Mouse (Mus musculus) left cerebral cortex, postnatal 4 days (tissue): ENCODE results near the gene Ifna11. TPM values are rescaled to one million over a fixed set of nuclear protein-coding genes. Genes with fewer than 3 reads are reported as not detected.
A peak's percentile ranks its signal among the peaks of the same experiment; 100 is the strongest.
"Not testable (repeated sequence)": the region's sequence is repeated elsewhere in the genome, so short reads cannot be mapped to it uniquely, and the experiment has no call there.

Experiments
- DNase-seq: peaks from one replicate; pipeline ENCODE4 v3.0.0-alpha.2; 2022
- intact Hi-C: fragments of 180-260 bp; cut with DNase I; formaldehyde crosslinking; loops from one replicate; pipeline ENCODE4 v1.15.1; 2025
- total RNA-seq, 2 experiments: library from RNA; stranded (reverse); gene quantifications; 2 replicates each; pipeline ENCODE4 v1.2.3; 2021

The Ifna11 gene
- not detected for total RNA-seq

DNA sequence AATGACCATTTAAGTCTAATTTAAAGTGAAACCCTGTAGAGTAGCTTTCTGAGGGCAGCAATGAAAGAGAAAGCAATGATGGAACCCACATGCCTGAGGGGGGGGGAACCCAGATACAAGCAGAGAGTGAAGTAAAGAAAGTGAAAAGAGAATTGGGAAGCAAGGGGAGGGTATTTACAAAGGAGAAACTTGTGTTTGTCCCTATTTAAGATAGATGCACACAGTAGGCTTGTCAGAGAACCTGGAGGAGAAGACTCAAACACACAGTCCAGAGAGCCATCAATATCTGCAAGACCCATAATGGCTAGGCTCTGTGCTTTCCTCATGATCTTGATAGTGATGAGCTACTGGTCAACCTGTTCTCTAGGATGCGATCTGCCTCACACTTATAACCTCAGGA is at the start of gene Ifna11:
TSS of gene Ifna11 (plus strand) at position 301 of the 400 bp plus-strand sequence.
- intact Hi-C loops: no loop called here
- no peak for DNase-seq

DNA sequence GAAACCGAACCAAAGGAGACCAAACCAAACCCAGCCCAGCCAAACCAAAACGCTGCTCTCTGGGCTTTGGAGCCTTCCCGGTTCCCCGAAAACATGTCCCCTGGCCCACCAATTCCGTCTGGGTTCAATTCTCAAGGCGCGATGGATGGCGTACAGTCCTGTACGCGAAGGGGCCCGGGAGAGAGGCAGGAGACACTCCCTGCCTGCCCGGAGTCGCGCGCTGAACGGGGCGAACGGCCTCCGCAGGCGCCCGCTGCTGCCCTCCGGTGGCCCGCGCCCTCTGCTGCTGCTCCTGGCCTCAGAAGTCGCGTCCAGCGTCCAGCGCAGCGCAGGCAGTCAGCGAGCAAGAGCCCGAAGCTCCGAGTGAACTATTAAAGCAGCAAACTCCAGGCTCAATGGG is 46.2 kb upstream of the Ifna11 start, which contains the start of gene Gm13290:
TSS of gene Gm13290 (plus strand) at position 301 of the 400 bp plus-strand sequence.
- DNase-seq, intact Hi-C loops: not testable (repeated sequence)

DNA sequence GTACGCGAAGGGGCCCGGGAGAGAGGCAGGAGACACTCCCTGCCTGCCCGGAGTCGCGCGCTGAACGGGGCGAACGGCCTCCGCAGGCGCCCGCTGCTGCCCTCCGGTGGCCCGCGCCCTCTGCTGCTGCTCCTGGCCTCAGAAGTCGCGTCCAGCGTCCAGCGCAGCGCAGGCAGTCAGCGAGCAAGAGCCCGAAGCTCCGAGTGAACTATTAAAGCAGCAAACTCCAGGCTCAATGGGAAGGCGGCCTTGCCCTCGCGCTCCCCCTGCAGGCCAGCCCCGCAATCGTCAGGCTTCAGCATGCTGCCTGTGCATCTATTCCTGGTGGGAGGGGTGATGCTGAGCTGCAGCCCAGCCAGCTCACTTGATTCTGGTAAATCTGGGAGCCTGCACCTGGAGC is 43.1 kb upstream of the Ifna11 start, which contains the start of gene Gm13289:
TSS of gene Gm13289 (plus strand) at position 301 of the 400 bp plus-strand sequence.
- DNase-seq, intact Hi-C loops: not testable (repeated sequence)

DNA sequence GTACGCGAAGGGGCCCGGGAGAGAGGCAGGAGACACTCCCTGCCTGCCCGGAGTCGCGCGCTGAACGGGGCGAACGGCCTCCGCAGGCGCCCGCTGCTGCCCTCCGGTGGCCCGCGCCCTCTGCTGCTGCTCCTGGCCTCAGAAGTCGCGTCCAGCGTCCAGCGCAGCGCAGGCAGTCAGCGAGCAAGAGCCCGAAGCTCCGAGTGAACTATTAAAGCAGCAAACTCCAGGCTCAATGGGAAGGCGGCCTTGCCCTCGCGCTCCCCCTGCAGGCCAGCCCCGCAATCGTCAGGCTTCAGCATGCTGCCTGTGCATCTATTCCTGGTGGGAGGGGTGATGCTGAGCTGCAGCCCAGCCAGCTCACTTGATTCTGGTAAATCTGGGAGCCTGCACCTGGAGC is 40.2 kb upstream of the Ifna11 start, which contains the start of gene Gm13272:
TSS of gene Gm13272 (plus strand) at position 301 of the 400 bp plus-strand sequence.
- intact Hi-C loops, DNase-seq: not testable (repeated sequence)

DNA sequence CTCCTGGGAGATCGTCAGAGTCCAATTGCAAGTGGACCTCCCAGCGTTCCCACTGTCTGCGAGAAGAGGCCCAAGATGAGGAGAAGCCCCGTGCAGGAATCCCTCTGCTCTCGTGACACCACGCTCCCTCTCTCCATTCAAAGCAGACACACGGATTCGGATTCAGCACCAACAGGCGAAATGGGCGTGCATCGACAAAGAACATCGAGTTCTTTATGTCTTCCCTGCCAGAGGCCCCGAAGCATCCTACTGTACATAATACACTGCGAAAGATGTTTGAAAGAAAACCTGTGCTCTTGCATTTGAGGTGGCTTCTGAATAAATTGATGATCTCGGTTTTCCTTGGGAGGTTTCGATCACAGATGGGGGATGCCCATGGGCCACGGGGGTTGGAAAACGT is 39.4 kb upstream of the Ifna11 start:
- DNase-seq, intact Hi-C loops: not testable (repeated sequence)

DNA sequence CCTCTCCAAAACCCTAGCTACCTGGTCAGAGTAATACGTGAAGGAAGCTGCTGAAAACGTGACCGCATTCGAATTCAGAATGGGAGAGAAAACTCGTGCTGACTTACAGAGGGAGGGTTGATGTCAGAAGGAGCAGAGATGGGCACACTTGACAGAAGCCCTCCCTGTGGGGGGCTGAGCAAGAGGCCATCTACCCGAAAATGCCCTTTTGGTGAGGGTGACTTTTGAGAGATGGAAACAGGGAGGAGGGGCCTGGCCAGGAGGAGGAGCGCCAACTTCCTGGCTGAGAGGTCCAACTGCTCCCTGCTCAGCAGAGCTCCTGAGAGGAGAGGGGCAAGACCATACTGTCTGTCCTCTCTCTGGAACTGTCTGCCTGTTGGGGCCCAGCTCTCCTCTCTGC is 37.9 kb upstream of the Ifna11 start, which contains the start of gene Ifnz:
TSS of gene Ifnz (plus strand) at position 301 of the 400 bp plus-strand sequence.
- intact Hi-C loops, DNase-seq: not testable (repeated sequence)

DNA sequence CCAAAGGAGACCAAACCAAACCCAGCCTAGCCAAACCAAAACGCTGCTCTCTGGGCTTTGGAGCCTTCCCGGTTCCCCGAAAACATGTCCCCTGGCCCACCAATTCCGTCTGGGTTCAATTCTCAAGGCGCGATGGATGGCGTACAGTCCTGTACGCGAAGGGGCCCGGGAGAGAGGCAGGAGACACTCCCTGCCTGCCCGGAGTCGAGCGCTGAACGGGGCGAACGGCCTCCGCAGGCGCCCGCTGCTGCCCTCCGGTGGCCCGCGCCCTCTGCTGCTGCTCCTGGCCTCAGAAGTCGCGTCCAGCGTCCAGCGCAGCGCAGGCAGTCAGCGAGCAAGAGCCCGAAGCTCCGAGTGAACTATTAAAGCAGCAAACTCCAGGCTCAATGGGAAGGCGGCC is 37.4 kb upstream of the Ifna11 start:
- not testable (repeated sequence) for DNase-seq

DNA sequence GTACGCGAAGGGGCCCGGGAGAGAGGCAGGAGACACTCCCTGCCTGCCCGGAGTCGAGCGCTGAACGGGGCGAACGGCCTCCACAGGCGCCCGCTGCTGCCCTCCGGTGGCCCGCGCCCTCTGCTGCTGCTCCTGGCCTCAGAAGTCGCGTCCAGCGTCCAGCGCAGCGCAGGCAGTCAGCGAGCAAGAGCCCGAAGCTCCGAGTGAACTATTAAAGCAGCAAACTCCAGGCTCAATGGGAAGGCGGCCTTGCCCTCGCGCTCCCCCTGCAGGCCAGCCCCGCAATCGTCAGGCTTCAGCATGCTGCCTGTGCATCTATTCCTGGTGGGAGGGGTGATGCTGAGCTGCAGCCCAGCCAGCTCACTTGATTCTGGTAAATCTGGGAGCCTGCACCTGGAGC is 34.4 kb upstream of the Ifna11 start, which contains the start of gene Gm13276:
TSS of gene Gm13276 (plus strand) at position 301 of the 400 bp plus-strand sequence.
- DNase-seq, intact Hi-C loops: not testable (repeated sequence)

More for the DNA sequence above, 37.4 kb upstream of the Ifna11 start:
- intact Hi-C loops: not testable (repeated sequence)

DNA sequence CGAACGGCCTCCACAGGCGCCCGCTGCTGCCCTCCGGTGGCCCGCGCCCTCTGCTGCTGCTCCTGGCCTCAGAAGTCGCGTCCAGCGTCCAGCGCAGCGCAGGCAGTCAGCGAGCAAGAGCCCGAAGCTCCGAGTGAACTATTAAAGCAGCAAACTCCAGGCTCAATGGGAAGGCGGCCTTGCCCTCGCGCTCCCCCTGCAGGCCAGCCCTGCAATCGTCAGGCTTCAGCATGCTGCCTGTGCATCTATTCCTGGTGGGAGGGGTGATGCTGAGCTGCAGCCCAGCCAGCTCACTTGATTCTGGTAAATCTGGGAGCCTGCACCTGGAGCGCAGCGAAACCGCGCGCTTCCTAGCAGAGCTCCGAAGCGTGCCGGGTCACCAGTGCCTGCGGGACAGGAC is 31.4 kb upstream of the Ifna11 start, which contains the start of gene Gm13277:
TSS of gene Gm13277 (plus strand) at position 231 of the 400 bp plus-strand sequence.
- intact Hi-C loops: not testable (repeated sequence)
- peak; percentile 66 for DNase-seq

DNA sequence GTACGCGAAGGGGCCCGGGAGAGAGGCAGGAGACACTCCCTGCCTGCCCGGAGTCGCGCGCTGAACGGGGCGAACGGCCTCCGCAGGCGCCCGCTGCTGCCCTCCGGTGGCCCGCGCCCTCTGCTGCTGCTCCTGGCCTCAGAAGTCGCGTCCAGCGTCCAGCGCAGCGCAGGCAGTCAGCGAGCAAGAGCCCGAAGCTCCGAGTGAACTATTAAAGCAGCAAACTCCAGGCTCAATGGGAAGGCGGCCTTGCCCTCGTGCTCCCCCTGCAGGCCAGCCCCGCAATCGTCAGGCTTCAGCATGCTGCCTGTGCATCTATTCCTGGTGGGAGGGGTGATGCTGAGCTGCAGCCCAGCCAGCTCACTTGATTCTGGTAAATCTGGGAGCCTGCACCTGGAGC is 28.5 kb upstream of the Ifna11 start, which contains the start of gene Gm13278:
TSS of gene Gm13278 (plus strand) at position 301 of the 400 bp plus-strand sequence.
- intact Hi-C loops: not testable (repeated sequence)

DNA sequence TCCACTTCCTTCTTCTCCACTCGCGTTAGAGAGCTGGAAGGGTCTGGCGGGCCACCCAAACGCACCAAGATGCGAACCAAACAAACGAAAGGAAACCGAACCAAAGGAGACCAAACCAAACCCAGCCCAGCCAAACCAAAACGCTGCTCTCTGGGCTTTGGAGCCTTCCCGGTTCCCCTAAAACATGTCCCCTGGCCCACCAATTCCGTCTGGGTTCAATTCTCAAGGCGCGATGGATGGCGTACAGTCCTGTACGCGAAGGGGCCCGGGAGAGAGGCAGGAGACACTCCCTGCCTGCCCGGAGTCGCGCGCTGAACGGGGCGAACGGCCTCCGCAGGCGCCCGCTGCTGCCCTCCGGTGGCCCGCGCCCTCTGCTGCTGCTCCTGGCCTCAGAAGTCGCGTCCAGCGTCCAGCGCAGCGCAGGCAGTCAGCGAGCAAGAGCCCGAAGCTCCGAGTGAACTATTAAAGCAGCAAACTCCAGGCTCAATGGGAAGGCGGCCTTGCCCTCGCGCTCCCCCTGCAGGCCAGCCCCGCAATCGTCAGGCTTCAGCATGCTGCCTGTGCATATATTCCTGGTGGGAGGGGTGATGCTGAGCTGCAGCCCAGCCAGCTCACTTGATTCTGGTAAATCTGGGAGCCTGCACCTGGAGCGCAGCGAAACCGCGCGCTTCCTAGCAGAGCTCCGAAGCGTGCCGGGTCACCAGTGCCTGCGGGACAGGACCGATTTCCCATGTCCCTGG is 25.7 kb upstream of the Ifna11 start, which contains the start of gene Gm13275:
TSS of gene Gm13275 (plus strand) at position 552 of the 740 bp plus-strand sequence.
- DNase-seq: peak; percentile 17
- intact Hi-C loops: not testable (repeated sequence)

More for the DNA sequence above, 28.5 kb upstream of the Ifna11 start, which contains the start of gene Gm13278:
- not testable (repeated sequence) for DNase-seq

DNA sequence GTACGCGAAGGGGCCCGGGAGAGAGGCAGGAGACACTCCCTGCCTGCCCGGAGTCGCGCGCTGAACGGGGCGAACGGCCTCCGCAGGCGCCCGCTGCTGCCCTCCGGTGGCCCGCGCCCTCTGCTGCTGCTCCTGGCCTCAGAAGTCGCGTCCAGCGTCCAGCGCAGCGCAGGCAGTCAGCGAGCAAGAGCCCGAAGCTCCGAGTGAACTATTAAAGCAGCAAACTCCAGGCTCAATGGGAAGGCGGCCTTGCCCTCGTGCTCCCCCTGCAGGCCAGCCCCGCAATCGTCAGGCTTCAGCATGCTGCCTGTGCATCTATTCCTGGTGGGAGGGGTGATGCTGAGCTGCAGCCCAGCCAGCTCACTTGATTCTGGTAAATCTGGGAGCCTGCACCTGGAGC is 22.7 kb upstream of the Ifna11 start, which contains the start of gene Gm13279:
TSS of gene Gm13279 (plus strand) at position 301 of the 400 bp plus-strand sequence.
- intact Hi-C loops, DNase-seq: not testable (repeated sequence)

DNA sequence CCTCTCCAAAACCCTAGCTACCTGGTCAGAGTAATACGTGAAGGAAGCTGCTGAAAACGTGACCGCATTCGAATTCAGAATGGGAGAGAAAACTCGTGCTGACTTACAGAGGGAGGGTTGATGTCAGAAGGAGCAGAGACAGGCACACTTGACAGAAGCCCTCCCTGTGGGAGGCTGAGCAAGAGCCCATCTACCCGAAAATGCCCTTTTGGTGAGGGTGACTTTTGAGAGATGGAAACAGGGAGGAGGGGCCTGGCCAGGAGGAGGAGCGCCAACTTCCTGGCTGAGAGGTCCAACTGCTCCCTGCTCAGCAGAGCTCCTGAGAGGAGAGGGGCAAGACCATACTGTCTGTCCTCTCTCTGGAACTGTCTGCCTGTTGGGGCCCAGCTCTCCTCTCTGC is 20.4 kb upstream of the Ifna11 start, which contains the start of gene Gm13285:
TSS of gene Gm13285 (plus strand) at position 301 of the 400 bp plus-strand sequence.
- intact Hi-C loops, DNase-seq: not testable (repeated sequence)

DNA sequence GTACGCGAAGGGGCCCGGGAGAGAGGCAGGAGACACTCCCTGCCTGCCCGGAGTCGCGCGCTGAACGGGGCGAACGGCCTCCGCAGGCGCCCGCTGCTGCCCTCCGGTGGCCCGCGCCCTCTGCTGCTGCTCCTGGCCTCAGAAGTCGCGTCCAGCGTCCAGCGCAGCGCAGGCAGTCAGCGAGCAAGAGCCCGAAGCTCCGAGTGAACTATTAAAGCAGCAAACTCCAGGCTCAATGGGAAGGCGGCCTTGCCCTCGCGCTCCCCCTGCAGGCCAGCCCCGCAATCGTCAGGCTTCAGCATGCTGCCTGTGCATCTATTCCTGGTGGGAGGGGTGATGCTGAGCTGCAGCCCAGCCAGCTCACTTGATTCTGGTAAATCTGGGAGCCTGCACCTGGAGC is 16.8 kb upstream of the Ifna11 start, which contains the start of gene Gm13287:
TSS of gene Gm13287 (plus strand) at position 301 of the 400 bp plus-strand sequence.
- intact Hi-C loops, DNase-seq: not testable (repeated sequence)

DNA sequence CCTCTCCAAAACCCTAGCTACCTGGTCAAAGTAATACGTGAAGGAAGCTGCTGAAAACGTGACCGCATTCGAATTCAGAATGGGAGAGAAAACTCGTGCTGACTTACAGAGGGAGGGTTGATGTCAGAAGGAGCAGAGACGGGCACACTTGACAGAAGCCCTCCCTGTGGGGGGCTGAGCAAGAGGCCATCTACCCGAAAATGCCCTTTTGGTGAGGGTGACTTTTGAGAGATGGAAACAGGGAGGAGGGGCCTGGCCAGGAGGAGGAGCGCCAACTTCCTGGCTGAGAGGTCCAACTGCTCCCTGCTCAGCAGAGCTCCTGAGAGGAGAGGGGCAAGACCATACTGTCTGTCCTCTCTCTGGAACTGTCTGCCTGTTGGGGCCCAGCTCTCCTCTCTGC is 14.5 kb upstream of the Ifna11 start, which contains the start of gene Gm13288:
TSS of gene Gm13288 (plus strand) at position 301 of the 400 bp plus-strand sequence.
- DNase-seq, intact Hi-C loops: not testable (repeated sequence)

DNA sequence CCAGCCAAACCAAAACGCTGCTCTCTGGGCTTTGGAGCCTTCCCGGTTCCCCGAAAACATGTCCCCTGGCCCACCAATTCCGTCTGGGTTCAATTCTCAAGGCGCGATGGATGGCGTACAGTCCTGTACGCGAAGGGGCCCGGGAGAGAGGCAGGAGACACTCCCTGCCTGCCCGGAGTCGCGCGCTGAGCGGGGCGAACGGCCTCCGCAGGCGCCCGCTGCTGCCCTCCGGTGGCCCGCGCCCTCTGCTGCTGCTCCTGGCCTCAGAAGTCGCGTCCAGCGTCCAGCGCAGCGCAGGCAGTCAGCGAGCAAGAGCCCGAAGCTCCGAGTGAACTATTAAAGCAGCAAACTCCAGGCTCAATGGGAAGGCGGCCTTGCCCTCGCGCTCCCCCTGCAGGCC is 14.0 kb upstream of the Ifna11 start:
- intact Hi-C loops: not testable (repeated sequence)
- peak; percentile 9 for DNase-seq

DNA sequence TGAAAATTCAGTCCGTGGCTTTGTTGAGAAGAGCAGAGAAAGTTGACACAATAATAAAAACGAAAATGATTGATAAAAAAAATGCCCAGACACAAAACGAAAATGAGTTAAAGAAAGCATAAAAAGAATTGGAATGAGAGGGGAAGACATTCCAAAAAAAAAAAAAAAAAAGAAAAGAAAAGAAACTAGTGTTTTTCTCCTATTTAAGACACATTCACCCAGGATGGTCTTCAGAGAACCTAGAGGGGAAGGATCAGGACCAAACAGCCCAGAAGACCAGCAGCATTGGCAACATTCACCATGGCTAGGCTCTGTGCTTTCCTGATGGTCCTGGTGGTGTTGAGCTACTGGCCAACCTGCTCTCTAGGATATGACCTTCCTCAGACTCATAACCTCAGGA is 3.8 kb upstream of the Ifna11 start, which contains the start of gene Ifna7:
TSS of gene Ifna7 (plus strand) at position 301 of the 400 bp plus-strand sequence.
- DNase-seq: no peak
- intact Hi-C loops: no loop called here

DNA sequence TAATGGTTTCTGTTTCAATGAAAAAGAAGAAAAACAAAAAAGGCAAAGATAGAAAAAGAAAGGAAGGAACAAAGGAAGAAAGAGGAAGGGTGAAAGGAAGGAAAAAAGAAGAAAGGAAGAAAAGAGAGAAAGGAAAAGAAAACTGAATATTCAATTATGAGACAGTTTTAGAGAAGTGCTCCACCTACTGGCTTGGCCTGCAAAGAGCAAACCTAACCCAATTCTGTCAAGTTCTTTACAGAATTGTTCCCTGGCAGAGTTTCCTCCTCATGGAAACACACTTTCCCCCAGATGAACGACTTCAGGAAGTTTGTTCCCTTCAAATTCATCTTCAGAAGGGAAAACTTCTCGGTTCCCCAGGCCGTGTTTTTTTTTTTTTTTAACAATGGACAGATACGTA is 3.2 kb downstream of the Ifna11 start:
- intact Hi-C loops: no loop called here

DNA sequence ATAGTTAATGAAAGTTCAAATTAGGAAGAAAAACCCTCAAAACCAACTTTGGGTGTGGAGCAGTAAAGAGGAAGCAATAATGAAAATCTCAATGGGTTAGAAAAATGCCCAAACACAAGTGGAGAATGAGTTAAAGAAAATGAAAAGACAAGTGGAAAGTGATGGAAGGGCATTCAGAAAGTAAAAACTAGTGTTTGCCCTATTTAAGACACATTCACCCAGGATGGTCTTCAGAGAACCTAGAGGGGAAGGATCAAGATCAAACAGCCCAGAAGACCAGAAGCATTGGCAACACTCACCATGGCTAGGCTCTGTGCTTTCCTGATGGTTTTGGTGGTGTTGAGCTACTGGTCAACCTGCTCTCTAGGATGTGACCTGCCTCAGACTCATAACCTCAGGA is 7.4 kb downstream of the Ifna11 start, which contains the start of gene Ifna6:
TSS of gene Ifna6 (plus strand) at position 301 of the 400 bp plus-strand sequence.
- intact Hi-C loops, DNase-seq: not testable (repeated sequence)

More for the DNA sequence above, 3.2 kb downstream of the Ifna11 start:
- DNase-seq: peak; percentile 3

DNA sequence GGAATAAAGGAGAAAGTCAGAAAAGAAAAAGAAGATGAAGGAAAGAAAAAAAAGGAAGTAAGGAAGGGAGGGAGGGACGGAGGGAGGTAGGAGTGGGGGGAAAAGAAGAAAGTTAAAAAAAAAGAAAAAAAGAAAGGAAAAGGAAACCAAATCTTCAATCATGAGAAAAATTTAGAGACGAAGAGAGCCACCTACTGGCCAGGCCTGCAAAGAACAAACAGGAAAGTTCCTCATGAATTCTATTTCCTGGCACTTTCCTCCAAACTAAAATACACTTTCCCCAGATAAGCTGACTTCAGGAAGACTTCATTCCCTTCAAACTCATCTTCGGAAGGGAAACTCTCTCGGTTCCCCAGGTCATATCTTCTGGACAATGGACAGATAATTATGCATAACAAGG is 10.8 kb downstream of the Ifna11 start:
- intact Hi-C loops: no loop called here
- peak; percentile 9 for DNase-seq

DNA sequence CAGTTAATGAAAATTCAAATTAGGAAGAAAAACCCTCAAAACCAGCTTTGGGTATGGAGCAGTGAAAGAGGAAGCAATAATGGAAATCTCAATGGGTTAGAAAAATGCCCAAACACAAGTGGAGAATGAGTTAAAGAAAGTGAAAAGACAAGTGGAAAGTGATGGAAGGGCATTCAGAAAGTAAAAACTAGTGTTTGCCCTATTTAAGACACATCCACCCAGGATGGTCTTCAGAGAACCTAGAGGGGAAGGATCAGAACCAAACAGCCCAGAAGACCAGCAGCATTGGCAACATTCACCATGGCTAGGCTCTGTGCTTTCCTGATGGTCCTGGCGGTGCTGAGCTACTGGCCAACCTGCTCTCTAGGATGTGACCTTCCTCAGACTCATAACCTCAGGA is 15.5 kb downstream of the Ifna11 start, which contains the start of gene Ifna5:
TSS of gene Ifna5 (plus strand) at position 301 of the 400 bp plus-strand sequence.
- DNase-seq, intact Hi-C loops: not testable (repeated sequence)
